Mouse (Mus musculus) midbrain, embryonic 15.5 days (tissue): ENCODE data around the gene Nfya. TPM values are rescaled to one million over a fixed set of nuclear protein-coding genes. Genes with fewer than 3 reads are reported as not detected.
"Not testable (repeated sequence)": the region's sequence is repeated elsewhere in the genome, so short reads cannot be mapped to it uniquely, and the experiment has no call there.

Experiments
- ATAC-seq: fragments of 200-750 bp; cut with Nextera tagmentation; replicated peaks from 2 replicates; pipeline ENCODE4 v1.8.0; 2017; ENCODE audit warnings: moderate TSS enrichment
- H3K27ac ChIP-seq: fragments of 300-500 bp; sonication (generic); 2 replicates; pipeline ENCODE4 v1.5.1; 2015; ENCODE audit warnings: mild to moderate bottlenecking, inconsistent platforms
- H3K27me3 ChIP-seq: fragments of 300-500 bp; sonication (generic); replicated peaks from 2 replicates; pipeline ENCODE4 v1.6.1; 2015; ENCODE audit warnings: inconsistent platforms
- H3K36me3 ChIP-seq: fragments of 300-500 bp; sonication (generic); replicated peaks from 2 replicates; pipeline ENCODE4 v1.6.1; 2015; ENCODE audit warnings: inconsistent platforms
- H3K4me1 ChIP-seq: fragments of 300-500 bp; sonication (generic); 2 replicates; pipeline ENCODE4 v1.6.1; 2015; ENCODE audit warnings: inconsistent platforms
- H3K4me2 ChIP-seq: fragments of 300-500 bp; sonication (generic); 2 replicates; pipeline ENCODE4 v1.6.1; 2015; ENCODE audit warnings: inconsistent platforms, mild to moderate bottlenecking, moderate library complexity
- H3K4me3 ChIP-seq: fragments of 300-500 bp; sonication (generic); 2 replicates; pipeline ENCODE4 v1.5.1; 2015; ENCODE audit warnings: mild to moderate bottlenecking, inconsistent platforms
- H3K9ac ChIP-seq: fragments of 300-500 bp; sonication (generic); 2 replicates; pipeline ENCODE4 v1.6.1; 2015; ENCODE audit warnings: mild to moderate bottlenecking, inconsistent platforms
- H3K9me3 ChIP-seq: fragments of 300-500 bp; sonication (generic); 2 replicates; pipeline ENCODE4 v1.6.1; 2016; ENCODE audit warnings: inconsistent platforms
- WGBS: fragments of 180-500 bp; shearing (Covaris S2); methylation state at CpG from one replicate; pipeline ENCODE4 v1.1.7; 2015; ENCODE audit warnings: mixed read lengths; 5-methylcytosine and 5-hydroxymethylcytosine counted together
- polyA plus RNA-seq: library from polyadenylated mRNA; unstranded; fragments of >200 nt; fragmentation: Nextera tagmentation; extraction: Ambion mirVana; gene quantifications from 2 replicates; pipeline ENCODE4 v1.2.1, GENCODE M21; 2015

Gene Nfya
- polyA plus RNA-seq, 1 experiment from 2014 or later, result 12.3 TPM

DNA sequence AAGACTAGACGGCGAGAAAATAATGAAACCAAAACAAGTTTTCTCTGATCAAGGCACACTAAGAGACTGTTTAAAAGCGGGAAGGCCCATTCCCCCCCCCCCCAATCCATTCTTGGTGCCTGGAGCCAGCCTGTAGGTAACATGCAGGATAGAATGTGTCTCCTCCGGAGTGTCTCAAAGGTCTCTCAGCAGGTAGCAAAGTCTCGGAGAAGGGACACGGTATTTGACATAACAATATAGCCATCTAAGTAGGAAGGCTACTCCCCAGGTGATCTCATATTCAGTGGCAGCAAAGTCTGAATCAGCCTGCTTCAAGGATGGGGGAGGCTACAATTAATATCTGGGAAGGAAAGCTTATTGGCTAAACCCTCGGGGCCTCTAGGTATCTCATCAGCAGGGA, 56.7 kb downstream of the Nfya start:
- ATAC-seq, H3K9me3 ChIP-seq: not testable (repeated sequence)
- 66% methylated on average over 7 of the region's 7 CpGs for WGBS

DNA sequence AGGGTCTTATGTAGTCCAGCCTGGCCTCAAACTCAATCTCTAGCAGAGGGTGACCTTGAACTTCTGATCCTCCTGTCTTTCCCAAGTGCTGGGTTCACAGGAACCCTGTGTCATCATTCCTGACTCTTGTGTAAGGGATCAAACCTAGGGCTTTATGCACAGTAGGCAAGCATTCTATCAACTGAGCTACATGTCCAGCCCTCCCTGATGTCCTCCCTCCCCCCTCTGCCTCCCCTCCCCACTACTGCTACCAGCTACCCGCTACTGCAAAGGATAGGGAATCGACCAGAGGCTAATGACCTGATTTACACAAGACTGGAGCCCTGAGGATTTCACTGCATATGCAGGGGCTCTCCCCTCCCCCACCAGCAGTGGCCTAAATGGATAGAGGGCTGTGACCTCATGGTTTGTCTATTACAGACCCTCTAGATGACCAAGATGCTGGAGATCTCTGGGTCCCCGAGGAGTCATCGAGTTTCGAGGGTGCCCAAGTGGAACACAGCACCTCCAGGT, 59.0 kb downstream of the Nfya start:
- H3K9ac ChIP-seq, result no peak overlapping the region
- H3K27me3 ChIP-seq, result no peaks in the 10 kb centered on the region
- H3K4me1 ChIP-seq, result no peaks in the 10 kb centered on the region
- no peak overlapping the region for H3K4me3 ChIP-seq
- H3K36me3 ChIP-seq, result no peaks in the 10 kb centered on the region
- no peak overlapping the region for H3K27ac ChIP-seq
- no peak overlapping the region for H3K4me2 ChIP-seq
- H3K9me3 ChIP-seq, result no peaks in the 10 kb centered on the region
- no peak for ATAC-seq
- 77% methylated on average over 5 of the region's 5 CpGs for WGBS

More for the DNA sequence above, 56.7 kb downstream of the Nfya start:
- H3K4me3 ChIP-seq, H3K27ac ChIP-seq, H3K4me2 ChIP-seq, H3K36me3 ChIP-seq, H3K9ac ChIP-seq, H3K27me3 ChIP-seq, H3K4me1 ChIP-seq: not testable (repeated sequence)

DNA sequence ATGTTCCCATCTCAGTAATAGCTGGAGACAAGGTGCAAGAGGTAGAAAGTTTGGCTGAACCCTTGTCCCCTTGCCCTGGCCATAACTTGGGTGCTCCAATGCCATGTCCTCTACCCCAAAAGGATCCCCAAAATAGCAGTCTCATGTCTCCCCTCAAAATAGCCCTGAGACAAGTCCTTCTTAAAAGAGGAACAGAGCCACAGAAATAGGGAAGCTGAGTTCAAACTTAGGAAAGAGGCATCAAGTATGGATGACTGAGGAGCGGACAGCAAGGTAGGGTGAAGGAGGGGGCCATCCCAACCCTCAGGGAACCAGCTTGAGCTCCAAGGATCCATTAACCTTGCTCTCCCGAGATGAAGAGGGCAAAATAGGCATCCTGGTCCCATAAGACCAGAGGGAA, 62.4 kb downstream of the Nfya start:
- no peaks in the 10 kb centered on the region for H3K4me1 ChIP-seq
- H3K27me3 ChIP-seq, result no peaks in the 10 kb centered on the region
- no peak for ATAC-seq
- WGBS, result 82% methylated on average over 2 of the region's 2 CpGs
- no peaks in the 10 kb centered on the region for H3K36me3 ChIP-seq
- no peak overlapping the region for H3K4me2 ChIP-seq
- no peak overlapping the region for H3K9ac ChIP-seq
- H3K4me3 ChIP-seq, result no peak overlapping the region
- H3K9me3 ChIP-seq, result no peaks in the 10 kb centered on the region
- no peak overlapping the region for H3K27ac ChIP-seq

DNA sequence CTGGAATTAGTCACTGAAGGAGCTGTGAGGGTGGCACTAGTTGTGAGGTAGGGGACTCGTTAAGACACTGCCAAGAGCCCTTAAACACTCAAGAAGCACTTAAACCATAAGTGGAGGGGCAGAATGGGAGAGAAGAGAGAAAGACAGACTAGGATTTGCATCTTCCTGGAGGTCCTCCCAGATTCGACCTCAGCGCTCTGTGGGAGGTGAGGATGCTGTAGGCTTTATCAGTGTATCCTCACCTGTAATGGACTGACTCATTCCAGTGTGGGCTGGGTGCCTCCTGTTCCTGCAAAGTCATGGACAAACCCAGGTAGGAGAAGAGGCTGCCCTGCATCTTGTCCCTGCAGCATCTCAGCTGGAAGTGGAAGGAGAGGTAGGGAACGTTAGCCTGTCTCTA, 62.9 kb downstream of the Nfya start:
- Histone ChIP-seq H3K27me3 (no peaks in the 10 kb centered on the region), H3K4me1 (no peaks in the 10 kb centered on the region), H3K4me2 (no peak overlapping the region), H3K36me3 (no peaks in the 10 kb centered on the region), H3K27ac (no peak overlapping the region), H3K4me3 (no peak overlapping the region), H3K9ac (no peak overlapping the region), H3K9me3 (no peaks in the 10 kb centered on the region)
- no peak for ATAC-seq
- 72% methylated on average over 4 of the region's 4 CpGs for WGBS

DNA sequence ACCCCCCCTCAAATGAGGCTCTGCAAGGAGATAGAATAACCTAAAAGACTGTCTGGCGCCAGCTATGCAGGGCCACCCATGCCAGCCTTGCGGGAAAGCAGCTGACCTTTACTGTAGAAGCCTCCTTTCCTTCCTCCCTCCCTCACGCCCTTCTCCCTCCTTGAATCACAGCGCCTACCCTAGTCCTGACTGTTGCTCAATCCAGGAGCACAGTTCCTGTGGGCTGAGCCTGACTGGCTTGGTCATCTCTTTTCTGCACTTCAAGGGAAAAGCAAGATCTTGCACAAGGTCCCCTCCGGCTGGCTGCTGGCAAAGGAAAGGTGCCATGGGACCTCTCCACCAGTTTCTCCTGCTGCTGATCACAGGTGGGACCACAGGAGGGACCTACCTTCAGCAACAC, 63.5 kb downstream of the Nfya start, which contains the start of gene Trem2:
Trem2 (plus strand) TSS at position 171 of the 400 bp plus-strand sequence.
- Histone ChIP-seq H3K9ac (no peak within 1 kb of the TSS), H3K27me3 (no peaks in the 10 kb centered on the region), H3K36me3 (no peaks in the 10 kb centered on the region), H3K9me3 (no peaks in the 10 kb centered on the region), H3K4me1 (no peaks in the 10 kb centered on the region), H3K4me3 (no peak within 1 kb of the TSS), H3K4me2 (no peak within 1 kb of the TSS), H3K27ac (no peak within 1 kb of the TSS)
- no peak for ATAC-seq
- WGBS, result 79% methylated on average over 5 of the region's 5 CpGs

DNA sequence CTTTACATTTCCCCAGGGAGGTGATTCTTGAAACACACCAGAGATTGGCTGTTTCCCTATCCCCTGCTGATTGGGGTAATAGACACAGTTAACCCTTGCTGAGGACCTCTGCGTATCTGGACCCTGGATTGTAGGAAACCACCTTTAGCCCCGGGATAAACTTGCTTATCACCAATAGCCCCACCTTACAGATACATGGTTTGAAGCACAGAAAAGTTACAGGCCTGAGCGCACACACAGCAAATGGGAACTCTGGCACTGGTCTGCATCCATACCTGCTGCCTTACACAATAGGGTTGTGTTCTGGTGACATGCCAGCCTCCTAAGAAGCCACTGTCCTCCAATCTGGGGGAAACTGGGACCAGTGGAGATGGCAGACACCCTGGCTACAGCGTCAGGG, 63.9 kb downstream of the Nfya start:
- H3K4me2 ChIP-seq, result no peak overlapping the region
- no peaks in the 10 kb centered on the region for H3K9me3 ChIP-seq
- no peaks in the 10 kb centered on the region for H3K4me1 ChIP-seq
- H3K27ac ChIP-seq, result no peak overlapping the region
- H3K36me3 ChIP-seq, result no peaks in the 10 kb centered on the region
- H3K4me3 ChIP-seq, result no peak overlapping the region
- H3K27me3 ChIP-seq, result no peaks in the 10 kb centered on the region
- H3K9ac ChIP-seq, result no peak overlapping the region
- no peak for ATAC-seq
- WGBS, result 82% methylated on average over 4 of the region's 4 CpGs

DNA sequence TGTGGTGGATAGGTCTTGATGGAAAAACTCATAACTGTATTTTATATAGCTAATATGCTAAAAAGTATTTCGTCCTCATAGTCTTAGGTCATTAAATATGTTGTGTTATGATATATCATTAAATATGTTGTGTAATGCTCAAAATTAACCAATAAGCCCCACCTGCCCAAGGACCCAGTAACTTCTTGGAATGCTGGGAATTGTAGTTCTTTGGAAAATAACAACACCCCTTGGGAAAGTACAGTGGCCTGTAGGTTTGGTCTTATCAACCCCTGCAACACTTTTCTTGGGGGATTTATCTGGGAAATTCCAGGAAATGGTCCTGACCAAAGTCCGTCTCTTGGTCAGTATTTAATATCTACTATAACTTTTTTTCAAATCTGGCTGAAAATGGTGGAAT, 66.6 kb downstream of the Nfya start:
- no peaks in the 10 kb centered on the region for H3K36me3 ChIP-seq
- H3K4me3 ChIP-seq, result no peak overlapping the region
- no peak overlapping the region for H3K9ac ChIP-seq
- ATAC-seq, result no peak
- no peak overlapping the region for H3K4me2 ChIP-seq
- no peaks in the 10 kb centered on the region for H3K4me1 ChIP-seq
- H3K27me3 ChIP-seq, result no peaks in the 10 kb centered on the region
- 91% methylated on average over 2 of the region's 2 CpGs for WGBS
- H3K9me3 ChIP-seq, result no peaks in the 10 kb centered on the region
- H3K27ac ChIP-seq, result no peak overlapping the region

DNA sequence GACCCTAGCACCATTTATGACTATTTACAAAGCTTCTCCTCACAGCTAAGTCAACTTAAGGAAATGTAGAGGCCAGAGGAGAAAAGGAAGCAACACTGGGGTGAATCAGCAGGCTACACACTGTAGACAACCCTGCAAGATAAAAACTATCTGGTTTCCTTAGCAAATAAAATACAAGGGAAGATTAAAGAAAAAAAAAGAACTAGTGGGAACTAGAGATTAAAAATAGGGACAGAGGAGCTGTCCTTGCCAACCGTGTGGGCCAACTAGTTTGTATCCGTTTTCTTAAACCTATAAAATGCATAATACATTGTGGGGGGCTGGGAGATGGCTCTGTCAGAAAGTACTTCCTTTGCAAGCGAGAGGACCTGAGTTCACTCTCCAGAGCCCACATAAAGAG, 67.8 kb downstream of the Nfya start:
- Histone ChIP-seq H3K27ac (no peak overlapping the region), H3K4me3 (no peak overlapping the region), H3K4me2 (no peak overlapping the region), H3K9me3 (no peaks in the 10 kb centered on the region), H3K4me1 (no peaks in the 10 kb centered on the region), H3K27me3 (no peaks in the 10 kb centered on the region), H3K36me3 (no peaks in the 10 kb centered on the region), H3K9ac (no peak overlapping the region)
- WGBS, result 75% methylated on average over 3 of the region's 3 CpGs
- ATAC-seq, result no peak

DNA sequence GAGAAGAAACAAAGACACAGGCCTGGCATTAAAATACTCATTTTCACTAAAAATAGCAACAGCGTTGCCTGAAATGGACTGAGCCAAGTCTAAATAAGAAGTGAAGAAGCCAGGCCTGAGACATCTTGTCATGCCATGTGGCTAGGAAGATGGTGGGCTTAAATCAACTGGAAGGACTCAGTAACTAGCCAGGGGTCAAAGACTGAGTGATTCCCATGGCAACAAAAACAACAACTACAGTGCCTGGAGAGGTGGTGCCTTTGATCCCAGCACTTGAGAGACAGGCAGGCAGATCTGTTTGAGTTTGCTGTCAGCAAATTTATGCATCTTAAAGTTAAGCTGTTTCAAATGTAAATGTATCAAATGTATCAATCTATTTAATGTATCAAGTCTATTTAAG, 69.4 kb downstream of the Nfya start:
- WGBS, result 83% methylated on average over 1 of the region's 1 CpGs
- no peak overlapping the region for H3K27ac ChIP-seq
- ATAC-seq, result no peak

More for the DNA sequence above, 69.4 kb downstream of the Nfya start:
- no peaks in the 10 kb centered on the region for H3K9me3 ChIP-seq
- H3K9ac ChIP-seq, result no peak overlapping the region
- no peaks in the 10 kb centered on the region for H3K36me3 ChIP-seq
- no peaks in the 10 kb centered on the region for H3K4me1 ChIP-seq
- no peak overlapping the region for H3K4me2 ChIP-seq
- H3K27me3 ChIP-seq, result no peaks in the 10 kb centered on the region
- H3K4me3 ChIP-seq, result no peak overlapping the region

Other genes starting within 250 kb of the Nfya start
- not detected in 2 replicates for gene A530064D06Rik, start 242.6 kb downstream of the Nfya start, polyA plus RNA-seq
- gene Trem1, start 177.1 kb downstream of the Nfya start, polyA plus RNA-seq, result not detected in 2 replicates
- not detected in 2 replicates for gene Trem3, start 162.1 kb downstream of the Nfya start, polyA plus RNA-seq
- gene Treml4, start 145.6 kb downstream of the Nfya start, polyA plus RNA-seq, result not detected in 2 replicates
- 0.08 TPM in 1 of 2 replicates, not detected in the other for gene Treml2, start 110.4 kb downstream of the Nfya start, polyA plus RNA-seq
- 0.09 and 0.22 TPM in 2 replicates for gene B430306N03Rik, start 93.8 kb downstream of the Nfya start, polyA plus RNA-seq
- 3.9 and 4.2 TPM in 2 replicates for gene Trem2, start 63.5 kb downstream of the Nfya start, polyA plus RNA-seq
- gene Treml1, start 50.0 kb downstream of the Nfya start, polyA plus RNA-seq, result 0.41 TPM in 2 replicates
- gene Oard1, start 108 bp upstream of the Nfya start, polyA plus RNA-seq, result 38.3 and 41.3 TPM in 2 replicates
- 0.31 and 0.55 TPM in 2 replicates for gene Apobec2, start 23.0 kb upstream of the Nfya start, polyA plus RNA-seq
- gene Tspo2, start 41.6 kb upstream of the Nfya start, polyA plus RNA-seq, result 1.7 and 2.6 TPM in 2 replicates
- gene Unc5cl, start 45.0 kb upstream of the Nfya start, polyA plus RNA-seq, result 0.22 and 0.23 TPM in 2 replicates